Mouse (Mus musculus) stomach, postnatal 0 days (tissue): ENCODE results near the gene Cryab. TPM values are rescaled to one million over a fixed set of nuclear protein-coding genes. Genes with fewer than 3 reads are reported as not detected.

Source experiments
- ATAC-seq: fragments of 200-750 bp; cut with Nextera tagmentation; 2 replicates; pipeline ENCODE4 v1.8.0; 2017; ENCODE audit not compliant: low FRiP score, low TSS enrichment
- DNase-seq: peaks from one replicate; pipeline ENCODE4 v3.0.0-alpha.2; 2016; ENCODE audit warnings: low spot score
- H3K27ac ChIP-seq: fragments of 300-500 bp; sonication (generic); replicated peaks from 2 replicates; pipeline ENCODE4 v1.5.1; 2014; ENCODE audit warnings: mild to moderate bottlenecking, control low read depth
- H3K27me3 ChIP-seq: fragments of 300-500 bp; sonication (generic); 2 replicates; pipeline ENCODE4 v1.6.1; 2014; ENCODE audit warnings: low read length; ENCODE audit not compliant: control insufficient read depth, insufficient read depth
- H3K36me3 ChIP-seq: fragments of 300-500 bp; sonication (generic); 2 replicates; pipeline ENCODE4 v1.6.1; 2014; ENCODE audit warnings: low read length, mixed read lengths; ENCODE audit not compliant: control insufficient read depth, insufficient read depth
- H3K4me1 ChIP-seq: fragments of 300-500 bp; sonication (generic); replicated peaks from 2 replicates; pipeline ENCODE4 v1.6.1; 2014; ENCODE audit warnings: antibody characterized with exemption; ENCODE audit not compliant: control insufficient read depth, insufficient read depth
- H3K4me2 ChIP-seq: fragments of 300-500 bp; sonication (generic); replicated peaks from 2 replicates; pipeline ENCODE4 v1.6.1; 2014; ENCODE audit warnings: low read depth, mild to moderate bottlenecking, control low read depth, moderate library complexity
- H3K4me3 ChIP-seq: fragments of 300-500 bp; sonication (generic); 2 replicates; pipeline ENCODE4 v1.5.1; 2014; ENCODE audit warnings: low read depth, low read length, control low read depth
- H3K9ac ChIP-seq: fragments of 300-500 bp; sonication (generic); 2 replicates; pipeline ENCODE4 v1.6.1; 2014; ENCODE audit warnings: mild to moderate bottlenecking, low read length, control low read depth, mixed read lengths
- H3K9me3 ChIP-seq: fragments of 300-500 bp; sonication (generic); 2 replicates; pipeline ENCODE4 v1.6.1; 2016; ENCODE audit warnings: low read length; ENCODE audit not compliant: control insufficient read depth
- CTCF ChIP-seq: IDR thresholded peaks from 2 replicates; pipeline ENCODE4 v1.5.1; 2016; ENCODE audit warnings: antibody characterized with exemption, low read depth, mild to moderate bottlenecking, moderate library complexity
- EP300 ChIP-seq: optimal IDR thresholded peaks from 2 replicates; pipeline ENCODE3; 2016; ENCODE audit warnings: antibody characterized with exemption
- WGBS: fragments of 180-500 bp; shearing (Covaris S2); extraction: QIAGEN DNeasy Blood & Tissue Kit; methylation state at CpG from one replicate; pipeline ENCODE4 v1.1.7; 2014; 5-methylcytosine and 5-hydroxymethylcytosine counted together
- polyA plus RNA-seq: library from polyadenylated mRNA; unstranded; fragments of >200 nt; fragmentation: Nextera tagmentation; extraction: Ambion mirVana; gene quantifications from 2 replicates; pipeline ENCODE4 v1.2.1, GENCODE M21; 2015

Cryab gene
- 147 and 174 TPM in 2 replicates for polyA plus RNA-seq

- H3K4me2 ChIP-seq = peak within 1 kb of the TSS; percentile 56
- DNase-seq (no peak), ATAC-seq (no peak)
- no peaks in the 10 kb centered on the region for H3K27me3 ChIP-seq
- H3K36me3 ChIP-seq = no peaks in the 10 kb centered on the region
- TF ChIP-seq EP300 = no peak
- TF ChIP-seq CTCF = no peak
- H3K4me1 ChIP-seq = peaks cover 2% of the 10 kb centered on the region; the same call in 1 of the 2 replicates
- H3K4me3 ChIP-seq = peak within 1 kb of the TSS; percentile 37
- WGBS = 70% methylated on average over 22 of the region's 22 CpGs
- no peaks in the 10 kb centered on the region for H3K9me3 ChIP-seq
- peak within 1 kb of the TSS; percentile 89 for H3K27ac ChIP-seq
- H3K9ac ChIP-seq = peak within 1 kb of the TSS; percentile 24
These were observed at the start of gene Cryab for GRCm38 (mm10) chr9:50751323-50751722. TSS of gene Cryab (plus strand) at chr9:50751325.

- Histone ChIP-seq H3K27ac (no peak overlapping the region), H3K4me1 (no peaks in the 10 kb centered on the region), H3K36me3 (no peaks in the 10 kb centered on the region), H3K9me3 (no peaks in the 10 kb centered on the region), H3K4me3 (no peak overlapping the region), H3K9ac (no peak overlapping the region), H3K27me3 (no peaks in the 10 kb centered on the region), H3K4me2 (no peak overlapping the region)
- 53% methylated on average over 6 of the region's 6 CpGs for WGBS
- no peak for TF ChIP-seq CTCF
- TF ChIP-seq EP300 = no peak
- ATAC-seq = no peak
- no peak for DNase-seq
These were observed 46.2 kb upstream of the Cryab start for GRCm38 (mm10) chr9:50704907-50705306.

GRCm38 (mm10) chr9:50709108-50709507, 42.0 kb upstream of the Cryab start:
- 29% methylated on average over 2 of the region's 2 CpGs for WGBS
- ATAC-seq = no peak
- Histone ChIP-seq H3K36me3 (no peaks in the 10 kb centered on the region), H3K4me2 (no peak overlapping the region), H3K9ac (no peak overlapping the region), H3K9me3 (no peaks in the 10 kb centered on the region), H3K4me1 (no peaks in the 10 kb centered on the region), H3K27me3 (no peaks in the 10 kb centered on the region), H3K27ac (no peak overlapping the region), H3K4me3 (no peak overlapping the region)
- TF ChIP-seq EP300 (no peak), CTCF (peak; percentile 76)
- peak; percentile 27 for DNase-seq

GRCm38 (mm10) chr9:50711337-50711736, 39.8 kb upstream of the Cryab start:
- no peak overlapping the region for H3K9ac ChIP-seq
- H3K27ac ChIP-seq = no peak overlapping the region
- H3K4me2 ChIP-seq = no peak overlapping the region
- TF ChIP-seq EP300 (no peak), CTCF (no peak)
- DNase-seq (no peak), ATAC-seq (no peak)
- 78% methylated on average over 4 of the region's 4 CpGs for WGBS
- no peaks in the 10 kb centered on the region for H3K27me3 ChIP-seq
- no peak overlapping the region for H3K4me3 ChIP-seq
- H3K9me3 ChIP-seq = no peaks in the 10 kb centered on the region
- H3K36me3 ChIP-seq = no peaks in the 10 kb centered on the region
- no peaks in the 10 kb centered on the region for H3K4me1 ChIP-seq

GRCm38 (mm10) chr9:50714188-50714587, 36.9 kb upstream of the Cryab start:
- no peaks in the 10 kb centered on the region for H3K36me3 ChIP-seq
- H3K27ac ChIP-seq = no peak overlapping the region
- TF ChIP-seq CTCF (no peak), EP300 (no peak)
- 29% methylated on average over 4 of the region's 4 CpGs for WGBS
- H3K4me2 ChIP-seq = no peak overlapping the region
- H3K9ac ChIP-seq = no peak overlapping the region
- H3K9me3 ChIP-seq = no peaks in the 10 kb centered on the region
- H3K27me3 ChIP-seq = no peaks in the 10 kb centered on the region
- DNase-seq (no peak), ATAC-seq (peak; percentile 60; the same call in 1 of the 2 replicates)
- H3K4me3 ChIP-seq = no peak overlapping the region
- no peaks in the 10 kb centered on the region for H3K4me1 ChIP-seq

GRCm38 (mm10) chr9:50718878-50719277, 32.2 kb upstream of the Cryab start:
- 60% methylated on average over 4 of the region's 4 CpGs for WGBS
- Histone ChIP-seq H3K4me2 (no peak overlapping the region), H3K4me1 (0 out of 2 replicates have a peak, but pooled peaks cover 6% of the 10 kb centered on the region), H3K27me3 (no peaks in the 10 kb centered on the region), H3K9me3 (no peaks in the 10 kb centered on the region), H3K36me3 (no peaks in the 10 kb centered on the region), H3K9ac (no peak overlapping the region), H3K4me3 (no peak overlapping the region), H3K27ac (no peak overlapping the region)
- TF ChIP-seq EP300 = no peak
- no peak for TF ChIP-seq CTCF
- ATAC-seq (no peak), DNase-seq (no peak)
